Mouse (Mus musculus) gastrocnemius, postnatal 25 days (tissue): ENCODE data around the gene Fgfbp3. TPM values are rescaled to one million over a fixed set of nuclear protein-coding genes. Genes with fewer than 3 reads are reported as not detected.
"Not testable (repeated sequence)": the region's sequence is repeated elsewhere in the genome, so short reads cannot be mapped to it uniquely, and the experiment has no call there.

Source experiments
- DNase-seq: peaks from one replicate; pipeline ENCODE4 v3.0.0; 2022
- total RNA-seq, 2 experiments: library from RNA; stranded (reverse); gene quantifications; 1 replicate in 1 of 2; 2 replicates in 1 of 2; pipeline ENCODE4 v1.2.3; 2021

The Fgfbp3 gene
- total RNA-seq, 2 experiments from 2014 or later, result 0.94 to 1.4 TPM

GRCm38 (mm10) chr19:36910424-36911045 is 8.9 kb downstream of the Fgfbp3 start:
- no peak for DNase-seq

- no peak for DNase-seq
Observed at GRCm38 (mm10) chr19:36909676-36910292, 9.6 kb downstream of the Fgfbp3 start.

- no peak for DNase-seq
Observed at GRCm38 (mm10) chr19:36909150-36909549, 10.3 kb downstream of the Fgfbp3 start.

- no peak for DNase-seq
Observed at GRCm38 (mm10) chr19:36904211-36905007, 15.0 kb downstream of the Fgfbp3 start.

GRCm38 (mm10) chr19:36903377-36903776 is 16.0 kb downstream of the Fgfbp3 start:
- DNase-seq, result no peak

GRCm38 (mm10) chr19:36897778-36898177 is 21.6 kb downstream of the Fgfbp3 start:
- no peak for DNase-seq

- no peak for DNase-seq
Observed at GRCm38 (mm10) chr19:36896791-36897569, 22.4 kb downstream of the Fgfbp3 start.

- DNase-seq, result no peak
Observed at GRCm38 (mm10) chr19:36891746-36892145, 27.7 kb downstream of the Fgfbp3 start.

GRCm38 (mm10) chr19:36887706-36888105 is 31.7 kb downstream of the Fgfbp3 start:
- no peak for DNase-seq

- DNase-seq, result no peak
Observed at GRCm38 (mm10) chr19:36886316-36886715, 33.1 kb downstream of the Fgfbp3 start.

GRCm38 (mm10) chr19:36883119-36883518 is 36.3 kb downstream of the Fgfbp3 start:
- DNase-seq, result no peak

GRCm38 (mm10) chr19:36878743-36879495 is 40.5 kb downstream of the Fgfbp3 start:
- no peak for DNase-seq

GRCm38 (mm10) chr19:36877329-36877728 is 42.1 kb downstream of the Fgfbp3 start:
- DNase-seq, result no peak

GRCm38 (mm10) chr19:36874651-36875050 is 44.8 kb downstream of the Fgfbp3 start:
- DNase-seq, result no peak

GRCm38 (mm10) chr19:36868675-36869074 is 50.7 kb downstream of the Fgfbp3 start:
- not testable (repeated sequence) for DNase-seq

Other genes starting within 250 kb of the Fgfbp3 start
- gene Ppp1r3c, start 183.0 kb downstream of the Fgfbp3 start, total RNA-seq, result 100 to 1,000 TPM; 219 to 491 TPM
- 100 to 1,000 TPM; 119 to 131 TPM for gene Tnks2, start 85.4 kb downstream of the Fgfbp3 start, total RNA-seq
- 1 to 10 TPM; 6.1 to 8.8 TPM for gene Btaf1, start 6.5 kb upstream of the Fgfbp3 start, total RNA-seq